Mouse (Mus musculus): ENCODE measurements around the gene Dync2li1. TPM values are rescaled to one million over a fixed set of nuclear protein-coding genes. Genes with fewer than 3 reads are reported as not detected.

The Dync2li1 gene
- total and polyA plus RNA-seq, 3 experiments, result 0.08 TPM; not detected in 2

GRCm38 (mm10) chr17:84633443-84633842 lies 7.1 kb downstream of the Dync2li1 start:
- peak; percentile 9 for DNase-seq (ENCODE audit: low read depth, low spot score)
- no peak overlapping the region for H3K27ac ChIP-seq (ENCODE audit: control insufficient read depth, low read depth, low read length)
- H3K36me3 ChIP-seq (ENCODE audit: control insufficient read depth in 1 of 2, insufficient read depth in 2 of 2, low read length in 2 of 2), result no peaks in the 10 kb centered on the region
- TF ChIP-seq BHLHE40 (IDR thresholded peaks at IDR 0.05; ENCODE audit: borderline replicate concordance, low read depth, low read length) (peak; percentile 65; the same call in 1 of the 2 replicates), MAX (IDR thresholded peaks at IDR 0.05; ENCODE audit: low read length) (no peak), MEF2A (IDR thresholded peaks at IDR 0.05; ENCODE audit: extremely low read depth, insufficient replicate concordance, low read depth, low read length, poor library complexity, severe bottlenecking) (no peak), MAZ (IDR thresholded peaks at IDR 0.05; ENCODE audit: low read depth, low read length) (no peak)
- no peaks in the 10 kb centered on the region for H3K79me2 ChIP-seq (ENCODE audit: control insufficient read depth, insufficient read depth, low read length, poor library complexity)
- peaks cover 2 to 4% of the 10 kb centered on the region in 2 experiments; a peak in 3 of 4 replicates for H3K27me3 ChIP-seq (ENCODE audit: control insufficient read depth in 1 of 2, insufficient read depth in 2 of 2, low read length in 2 of 2)
- H3K4me3 ChIP-seq (ENCODE audit: control insufficient read depth in 1 of 2, insufficient read depth in 1 of 2, low read depth in 2 of 2, low read length in 2 of 2), result no peak overlapping the region
- H3K9me3 ChIP-seq (replicated peaks; ENCODE audit: insufficient read depth, low read length), result no peaks in the 10 kb centered on the region
- no peaks in the 10 kb centered on the region for H3K4me1 ChIP-seq (ENCODE audit: control insufficient read depth in 1 of 2, insufficient read depth in 2 of 2, low read length in 2 of 2)
- H3K9ac ChIP-seq (ENCODE audit: control insufficient read depth, low read depth, low read length, poor library complexity, severe bottlenecking), result no peak overlapping the region

GRCm38 (mm10) chr17:84636328-84636727 lies 10.0 kb downstream of the Dync2li1 start:
- no peak overlapping the region for H3K27ac ChIP-seq (ENCODE audit: control insufficient read depth, low read depth, low read length)
- no peak for DNase-seq (ENCODE audit: low read depth, low spot score)
- TF ChIP-seq SIN3A (IDR thresholded peaks at IDR 0.05; ENCODE audit: low read length), result no peak
- TF ChIP-seq MAX (IDR thresholded peaks at IDR 0.05; ENCODE audit: low read length), result no peak
- no peak for TF ChIP-seq ETS1 (IDR thresholded peaks at IDR 0.05; ENCODE audit: low read depth, low read length)
- TF ChIP-seq MXI1 (IDR thresholded peaks at IDR 0.05; ENCODE audit: low read depth, low read length), result no peak
- no peak for TF ChIP-seq USF1 (IDR thresholded peaks at IDR 0.05; ENCODE audit: low read depth, low read length)
- no peak for TF ChIP-seq NELFE (IDR thresholded peaks at IDR 0.05; ENCODE audit: low read depth, low read length)
- TF ChIP-seq POLR2AphosphoS5 (IDR thresholded peaks at IDR 0.05; ENCODE audit: borderline replicate concordance, low read depth, low read length), result no peak
- no peak for TF ChIP-seq CTCF (IDR thresholded peaks at IDR 0.05 in 2 of 3, conservative IDR thresholded peaks at IDR 0.05 in 1 of 3; ENCODE audit: control insufficient read depth in 1 of 3, insufficient read depth in 1 of 3, low read depth in 2 of 3, low read length in 3 of 3, poor library complexity in 1 of 3, severe bottlenecking in 1 of 3)
- TF ChIP-seq SMC3 (IDR thresholded peaks at IDR 0.05; ENCODE audit: low read depth, low read length), result no peak
- no peak for TF ChIP-seq RCOR1 (IDR thresholded peaks at IDR 0.05; ENCODE audit: low read depth, low read length)
- no peak for TF ChIP-seq MAFK (IDR thresholded peaks at IDR 0.05; ENCODE audit: borderline replicate concordance, low read depth, low read length)
- no peak for TF ChIP-seq POLR2A (IDR thresholded peaks at IDR 0.05; ENCODE audit: control insufficient read depth in 1 of 2, insufficient read depth in 1 of 2, low read depth in 1 of 2, low read length in 2 of 2, poor library complexity in 1 of 2)
- no peak for TF ChIP-seq EP300 (IDR thresholded peaks at IDR 0.05; ENCODE audit: low read depth in 1 of 2, low read length in 2 of 2)
- TF ChIP-seq MYB (IDR thresholded peaks at IDR 0.05; ENCODE audit: low read depth, low read length), result no peak
- TF ChIP-seq MYC (IDR thresholded peaks at IDR 0.05; ENCODE audit: low read depth, low read length), result no peak
- no peaks in the 10 kb centered on the region for H3K4me1 ChIP-seq (ENCODE audit: control insufficient read depth in 1 of 2, insufficient read depth in 2 of 2, low read length in 2 of 2)
- no peaks in the 10 kb centered on the region for H3K36me3 ChIP-seq (ENCODE audit: control insufficient read depth in 1 of 2, insufficient read depth in 2 of 2, low read length in 2 of 2)
- no peaks in the 10 kb centered on the region for H3K9me3 ChIP-seq (replicated peaks; ENCODE audit: insufficient read depth, low read length)
- H3K27me3 ChIP-seq (ENCODE audit: control insufficient read depth in 1 of 2, insufficient read depth in 2 of 2, low read length in 2 of 2), result peaks cover 2 to 4% of the 10 kb centered on the region in 2 experiments; a peak in 3 of 4 replicates
- no peak overlapping the region for H3K9ac ChIP-seq (ENCODE audit: control insufficient read depth, low read depth, low read length, poor library complexity, severe bottlenecking)
- no peaks in the 10 kb centered on the region for H3K79me2 ChIP-seq (ENCODE audit: control insufficient read depth, insufficient read depth, low read length, poor library complexity)
- H3K4me3 ChIP-seq (ENCODE audit: control insufficient read depth in 1 of 2, insufficient read depth in 1 of 2, low read depth in 2 of 2, low read length in 2 of 2), result no peak overlapping the region

Measured in MEL (cell line).